Mouse (Mus musculus) hematopoietic stem cell, adult 5-6 weeks (primary cell): ENCODE data around the gene Mesd. TPM values are rescaled to one million over a fixed set of nuclear protein-coding genes. Genes with fewer than 3 reads are reported as not detected.
"Not testable (repeated sequence)": the region's sequence is repeated elsewhere in the genome, so short reads cannot be mapped to it uniquely, and the experiment has no call there.

Experiments used
- ATAC-seq, 2 experiments: fragments of 125-278 bp in 1 of 2; replicated peaks in 1 of 2; 2 replicates each; pipeline ENCODE4 v1.8.0; 2016 to 2017; ENCODE audit warnings: inconsistent platforms in 2 of 2, mild to moderate bottlenecking in 2 of 2, moderate number of reproducible peaks in 2 of 2, low read depth in 1 of 2, moderate TSS enrichment in 1 of 2; ENCODE audit not compliant: low FRiP score in 2 of 2, poor library complexity in 2 of 2, severe bottlenecking in 2 of 2, insufficient read depth in 1 of 2, low TSS enrichment in 1 of 2
- total RNA-seq: library from RNA; stranded (forward); fragments of 172-1452, 232-1000 nt; gene quantifications from 2 replicates; pipeline ENCODE4 v1.2.3, GENCODE M21; 2017

Gene Mesd
- total RNA-seq, 1 experiment from 2014 or later: 51.6 TPM

- ATAC-seq: no peak
Observed at GRCm38 (mm10) chr7:83868200-83868599, 16.1 kb upstream of the Mesd start.

- no peak for ATAC-seq
Observed at GRCm38 (mm10) chr7:83869839-83870543, 14.3 kb upstream of the Mesd start.

GRCm38 (mm10) chr7:83877088-83877487 lies 7.2 kb upstream of the Mesd start:
- no peak for ATAC-seq

GRCm38 (mm10) chr7:83878676-83879448 lies 5.4 kb upstream of the Mesd start:
- no peak for ATAC-seq

GRCm38 (mm10) chr7:83882150-83882632 lies 2.1 kb upstream of the Mesd start:
- ATAC-seq: no peak

GRCm38 (mm10) chr7:83882633-83883275 lies 1.5 kb upstream of the Mesd start:
- ATAC-seq: no peak

GRCm38 (mm10) chr7:83883276-83884020 lies 818 bp upstream of the Mesd start:
- peak; percentile 10 to 31 for ATAC-seq

GRCm38 (mm10) chr7:83884921-83885532 lies 761 bp downstream of the Mesd start:
- peak in 1 of 2 experiments; percentile 2; a peak in 1 of 4 replicates for ATAC-seq

- ATAC-seq: no peak
Observed at GRCm38 (mm10) chr7:83885835-83886234, 1.6 kb downstream of the Mesd start.

- ATAC-seq: no peak
Observed at GRCm38 (mm10) chr7:83886366-83887129, 2.3 kb downstream of the Mesd start.

GRCm38 (mm10) chr7:83889383-83889782 lies 5.1 kb downstream of the Mesd start:
- ATAC-seq: no peak

- ATAC-seq: not testable (repeated sequence)
Observed at GRCm38 (mm10) chr7:83889946-83890345, 5.7 kb downstream of the Mesd start.

- peak; percentile 93 to 96 for ATAC-seq
Observed at GRCm38 (mm10) chr7:83891433-83892332, 7.4 kb downstream of the Mesd start.

- no peak for ATAC-seq
Observed at GRCm38 (mm10) chr7:83892333-83892669, 8.0 kb downstream of the Mesd start.

- no peak for ATAC-seq
Observed at GRCm38 (mm10) chr7:83894348-83894747, 10.1 kb downstream of the Mesd start.
